Comparison of ENCODE assay signal across 9 mouse cellular contexts in genomic region chr1:189022925-189023700, GRCm38 (mm10). TPM values are rescaled to one million over a fixed set of nuclear protein-coding genes. Genes with fewer than 3 reads are reported as not detected.
DNase-seq lines count a peak whose midpoint lies in the region; ATAC-seq and TF ChIP-seq lines count a peak whose summit lies in the region.
"Had no signal": no experiment of that assay in that cellular context is flagged by ENCODE, and none has a peak within 500 bp of the region (broad histone marks: within the 10 kb centered on the region; RNA-seq: fewer than 3 reads in every experiment).

No protein-coding gene starts in this region.

- intact Hi-C loops in left cerebral cortex, adult 2 months (cut with DNase I), result loop anchor here (10.0 kb wide), 1 partner anchor 952 kb away; no protein-coding TSS in a partner anchor

- no peak for DNase-seq in left cerebral cortex, adult 2 months (ENCODE audit: extremely low spot score in 1 of 2, low spot score in 2 of 2)
- DNase-seq in left cerebral cortex, adult 18-20 months (ENCODE audit: low spot score in 2 of 2), result no peak
- no peak for DNase-seq in cerebellum, postnatal 25 days
- no peak for DNase-seq in adrenal gland, adult (ENCODE audit: inconsistent age in 2 of 2, low spot score in 1 of 2)
- DNase-seq in kidney, postnatal 14 days, result no peak
- DNase-seq: gastrocnemius, postnatal 14 days had no signal

- H3K27me3 ChIP-seq in E14TG2a.4 (ENCODE audit: insufficient read depth, low read length), result no peaks in the 10 kb centered on the region

- no peaks in the 10 kb centered on the region for H3K36me3 ChIP-seq in E14TG2a.4 (ENCODE audit: insufficient read depth, low read length)

- H3K27ac ChIP-seq in left cerebral cortex, adult 2 months, result no peak overlapping the region

- ATAC-seq in activated CD4-positive, CD25-positive, alpha-beta regulatory T cell, adult 4 months, result peak; percentile 61
- peak; percentile 72 for ATAC-seq in megakaryocyte-erythroid progenitor cell, adult 5-6 weeks (replicated peaks; ENCODE audit: low FRiP score, low TSS enrichment, poor library complexity, severe bottlenecking)

- peaks cover 30% of the 10 kb centered on the region for H3K4me1 ChIP-seq in E14TG2a.4 (replicated peaks; ENCODE audit: low read depth, low read length)

- peaks cover 22% of the 10 kb centered on the region for H3K9me3 ChIP-seq in E14TG2a.4 (ENCODE audit: low read length)

- peak; percentile 72 for TF ChIP-seq CTCF in left cerebral cortex, adult 2 months (IDR thresholded peaks at IDR 0.05)
- peak; percentile 47 for TF ChIP-seq CTCF in E14TG2a.4 (conservative IDR thresholded peaks at IDR 0.05; ENCODE audit: low read length)

- H3K4me3 ChIP-seq in left cerebral cortex, adult 2 months, result no peak overlapping the region
- H3K4me3 ChIP-seq in E14TG2a.4 (replicated peaks; ENCODE audit: low read length), result no peak overlapping the region

RNA-seq across cellular contexts. Expression of gene Kctd3, which starts 15.5 kb away (rescaled TPM):
- 10 to 100 TPM; 81.3 to 87.4 TPM for total RNA-seq in left cerebral cortex, adult 2 months (2021)
- 10 to 100 TPM; 75.5 to 79.8 TPM for total RNA-seq in left cerebral cortex, adult 18-20 months (2021)
- 1 to 10 TPM; 5.4 to 8.1 TPM for polyA plus RNA-seq in activated CD4-positive, CD25-positive, alpha-beta regulatory T cell, adult 4 months (2017; shearing (Covaris generic))
- total RNA-seq in megakaryocyte-erythroid progenitor cell, adult 5-6 weeks (2014; fragmentation: Nextera tagmentation), result 25.1 and 27.4 TPM in 2 replicates
- total RNA-seq in megakaryocyte-erythroid progenitor cell, adult 5-6 weeks (2017), result 17.7 and 37.2 TPM in 2 replicates
